Mouse (Mus musculus) ES-CJ7 (cell line): Measurements from ENCODE around the gene Tnrc6c.

Experiments used
- DNase-seq: peaks from one replicate; pipeline ENCODE4 v3.0.0; 2011; ENCODE audit warnings: low read depth, low spot score

Gene Tnrc6c

DNA sequence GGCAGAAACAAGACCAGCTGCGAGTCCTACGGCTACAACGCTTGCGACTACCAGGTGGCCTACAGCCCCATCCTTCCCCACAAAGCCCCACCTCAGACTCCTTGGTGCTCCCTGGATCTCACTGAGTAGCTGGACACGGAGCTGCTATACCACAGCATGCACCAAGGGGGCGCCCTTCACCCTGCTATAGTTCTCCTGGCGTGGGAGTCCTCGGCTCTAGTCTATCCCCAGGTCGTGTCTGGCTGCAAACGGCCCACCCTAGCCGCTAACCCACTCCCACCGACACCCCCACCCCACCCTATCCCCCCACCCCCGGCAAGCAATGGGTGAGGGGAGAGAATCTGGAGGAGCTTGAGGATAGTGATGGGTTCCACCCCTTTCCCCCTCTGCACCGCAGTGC lies 136.2 kb downstream of the Tnrc6c start:
- DNase-seq, result peak; percentile 79

DNA sequence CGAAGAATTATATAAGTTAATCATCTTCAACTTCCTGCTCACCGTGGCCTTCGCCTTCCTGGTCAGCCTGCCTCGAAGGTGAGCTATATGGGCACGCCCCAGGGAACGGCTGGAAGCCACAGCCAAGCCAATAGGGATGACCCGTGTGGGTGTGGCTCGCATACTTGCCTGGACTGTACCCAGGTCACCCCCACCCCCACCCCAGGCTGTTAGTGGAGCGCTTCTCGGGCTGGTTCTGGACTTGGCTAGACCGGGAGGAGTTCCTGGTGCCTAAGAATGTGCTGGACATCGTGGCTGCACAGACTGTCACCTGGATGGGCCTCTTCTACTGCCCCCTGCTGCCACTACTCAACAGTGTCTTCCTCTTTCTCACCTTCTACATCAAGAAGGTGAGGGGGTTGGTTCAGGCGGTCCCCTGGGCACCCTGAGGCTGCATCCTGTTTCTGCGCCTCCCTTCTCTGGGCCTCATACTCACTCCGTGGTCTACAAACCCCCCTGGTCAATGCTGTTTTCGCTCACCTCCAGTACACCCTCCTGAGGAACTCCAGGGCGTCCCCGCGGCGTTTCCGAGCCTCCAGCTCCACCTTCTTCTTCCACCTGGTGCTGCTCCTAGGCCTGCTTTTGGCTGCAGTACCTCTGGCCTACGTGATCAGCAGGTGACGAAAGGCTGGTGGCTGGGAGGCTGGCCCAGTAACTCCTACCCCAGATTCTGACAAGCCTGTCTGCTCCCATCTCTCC lies 136.8 kb downstream of the Tnrc6c start:
- DNase-seq, result peak; percentile 73

DNA sequence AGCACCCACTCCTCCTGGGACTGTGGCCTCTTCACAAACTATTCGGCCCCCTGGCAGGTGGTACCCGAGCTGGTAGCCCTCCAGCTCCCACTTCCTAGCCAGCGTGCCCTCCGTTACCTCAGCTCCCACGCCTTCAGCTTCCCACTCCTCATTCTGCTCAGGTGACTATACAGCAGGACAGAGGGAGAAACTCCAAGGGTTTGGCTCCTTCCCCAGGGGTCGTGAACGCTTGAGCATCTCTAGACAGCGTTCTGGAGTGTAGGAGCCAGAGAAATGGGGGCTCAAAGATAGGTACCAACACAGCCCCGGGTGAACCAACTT lies 137.3 kb downstream of the Tnrc6c start:
- no peak for DNase-seq

DNA sequence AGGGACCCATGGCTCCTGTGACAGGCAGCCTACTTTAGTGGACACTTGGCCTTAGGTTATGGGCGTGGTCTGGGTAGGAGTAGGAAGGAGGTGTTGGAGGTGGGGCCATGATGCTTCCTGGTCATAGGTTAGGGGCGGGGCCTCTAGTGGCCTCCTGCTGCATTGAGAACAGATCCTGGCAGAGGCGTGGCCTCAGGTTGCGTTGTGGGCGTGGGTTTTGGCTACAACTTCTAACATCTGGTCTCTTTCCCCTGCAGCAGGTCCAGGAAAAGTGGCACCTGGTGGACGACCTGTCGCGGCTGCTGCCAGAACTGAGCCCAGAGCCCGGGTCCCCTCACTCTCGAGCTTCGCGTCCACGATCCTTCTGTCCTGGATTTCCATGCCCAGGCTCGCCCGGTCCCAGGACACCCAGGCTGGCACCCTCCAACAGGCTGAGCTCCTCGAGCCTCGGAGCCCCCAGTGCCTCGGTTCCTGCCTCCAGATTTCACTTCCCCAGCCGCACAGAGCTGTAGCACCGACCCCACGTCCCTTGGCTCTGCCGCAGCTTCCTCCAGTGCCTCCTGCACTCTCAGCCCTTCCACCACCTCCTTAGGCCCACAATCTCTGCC lies 138.3 kb downstream of the Tnrc6c start:
- DNase-seq, result peak; percentile 94

DNA sequence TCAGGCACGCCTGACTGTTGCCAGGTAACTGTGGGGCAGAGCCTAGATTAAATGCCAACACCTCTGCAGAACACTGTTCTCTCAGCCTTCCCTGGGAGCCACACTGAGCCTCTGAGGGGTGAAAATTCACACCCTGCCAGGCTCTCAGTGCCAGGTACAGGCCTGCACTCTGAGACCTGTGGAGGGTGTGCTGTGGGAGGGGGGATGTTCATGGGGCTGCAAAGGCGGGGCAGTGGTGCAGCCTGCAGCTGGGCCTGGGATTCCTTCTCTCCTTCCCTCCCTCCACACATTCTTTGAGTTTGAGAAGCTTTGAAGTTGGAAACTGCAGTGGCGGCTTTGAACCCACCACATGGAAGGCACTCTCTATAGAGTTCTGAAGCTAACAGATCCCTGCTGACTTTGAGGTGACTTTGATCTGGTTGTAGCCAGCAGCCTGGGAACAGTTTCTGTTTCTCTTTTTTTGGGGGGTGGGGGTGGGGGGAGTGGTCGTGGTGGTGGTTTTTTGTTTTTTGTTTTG lies 140.0 kb downstream of the Tnrc6c start:
- no peak for DNase-seq

DNA sequence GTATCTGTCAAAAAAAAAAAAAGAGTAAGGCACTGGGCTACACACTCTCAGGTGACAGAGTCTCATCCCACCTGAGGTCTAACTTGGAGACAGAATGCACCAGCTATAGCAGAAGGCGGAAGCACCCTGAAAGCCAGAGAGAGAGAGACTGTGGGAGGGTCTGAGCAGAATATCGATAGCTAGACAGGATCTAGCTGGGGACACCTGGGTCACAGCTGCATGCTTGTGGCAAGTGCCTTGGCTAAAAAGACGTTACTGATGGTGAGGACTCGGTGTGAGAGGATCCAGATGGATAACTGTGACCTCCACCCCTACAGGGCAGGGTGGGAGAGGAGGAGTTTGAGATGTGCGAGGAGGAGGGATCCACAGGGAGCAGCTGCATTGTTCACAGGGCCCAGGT lies 142.9 kb downstream of the Tnrc6c start:
- no peak for DNase-seq

DNA sequence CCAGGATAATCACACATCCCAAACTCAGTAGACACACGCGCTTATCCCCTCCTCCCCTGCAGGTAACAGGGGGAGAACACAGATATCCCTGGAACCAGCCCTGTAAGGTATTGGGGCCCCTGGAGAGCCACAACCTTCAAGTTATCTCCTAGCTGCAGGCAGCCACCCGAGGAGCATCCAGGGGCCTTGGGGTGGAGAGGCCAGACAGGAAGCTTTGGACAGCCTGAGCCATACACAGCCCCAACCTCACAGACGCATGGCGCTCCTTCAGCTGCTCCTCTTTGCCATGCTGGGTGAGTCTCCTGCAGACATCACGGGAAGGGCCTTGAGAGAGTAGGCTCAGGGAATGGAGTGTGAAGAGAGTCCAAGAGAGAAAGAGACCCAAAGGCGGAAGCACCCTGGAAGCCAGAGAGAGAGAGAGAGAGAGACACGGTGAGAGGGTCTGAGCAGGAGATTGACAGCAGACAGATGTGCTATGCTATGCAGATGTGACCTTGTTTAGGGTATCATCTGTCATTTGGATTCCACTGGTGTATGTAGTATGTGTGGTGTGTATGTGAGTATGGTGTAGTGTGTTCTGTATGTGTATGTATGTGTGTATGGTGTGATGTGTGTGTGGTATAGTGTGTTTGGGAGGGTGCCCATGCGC lies 143.5 kb downstream of the Tnrc6c start, which contains the start of gene 6030468B19Rik:
Gene 6030468B19Rik, plus strand, starts transcription at position 150 of the 649 bp plus-strand sequence.
- DNase-seq, result no peak

DNA sequence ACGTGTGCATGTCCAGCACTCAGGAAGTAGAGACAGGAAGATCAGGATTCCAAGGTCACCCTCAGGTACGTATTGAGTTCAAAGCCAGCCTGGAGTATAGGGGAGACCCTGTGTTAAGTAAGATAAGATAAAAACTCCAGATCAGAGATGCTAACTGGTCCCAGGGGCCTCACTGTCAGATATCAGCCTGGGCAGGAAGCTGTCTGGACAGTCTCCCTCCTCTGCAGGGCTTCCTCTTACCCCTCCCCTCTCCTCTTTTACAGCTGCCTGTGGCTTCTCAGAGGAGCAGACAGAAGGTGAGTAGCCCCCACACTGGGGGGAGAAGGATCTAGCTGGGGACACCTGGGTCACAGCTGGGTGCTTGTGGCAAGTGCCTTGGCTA lies 144.1 kb downstream of the Tnrc6c start:
- no peak for DNase-seq

DNA sequence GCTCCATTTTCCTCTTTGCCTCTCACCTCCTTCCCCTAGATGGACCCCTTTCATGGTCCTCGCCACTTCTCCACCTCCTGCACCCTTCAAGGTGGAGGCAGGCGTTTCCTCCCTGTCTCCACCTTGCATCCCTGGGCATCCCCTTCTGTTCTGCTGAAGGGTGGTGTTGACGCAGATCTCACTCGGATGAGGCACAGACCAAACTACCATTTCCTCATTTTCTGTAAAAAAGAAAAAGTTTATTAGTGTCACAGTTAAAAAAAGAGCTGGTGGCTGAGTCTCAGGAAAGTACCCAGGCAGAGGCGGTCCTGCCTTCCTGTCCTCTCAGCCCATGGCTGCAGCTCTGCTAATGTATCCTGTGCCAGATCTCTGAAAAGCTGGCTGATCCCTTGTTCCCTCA lies 145.1 kb downstream of the Tnrc6c start:
- no peak for DNase-seq

DNA sequence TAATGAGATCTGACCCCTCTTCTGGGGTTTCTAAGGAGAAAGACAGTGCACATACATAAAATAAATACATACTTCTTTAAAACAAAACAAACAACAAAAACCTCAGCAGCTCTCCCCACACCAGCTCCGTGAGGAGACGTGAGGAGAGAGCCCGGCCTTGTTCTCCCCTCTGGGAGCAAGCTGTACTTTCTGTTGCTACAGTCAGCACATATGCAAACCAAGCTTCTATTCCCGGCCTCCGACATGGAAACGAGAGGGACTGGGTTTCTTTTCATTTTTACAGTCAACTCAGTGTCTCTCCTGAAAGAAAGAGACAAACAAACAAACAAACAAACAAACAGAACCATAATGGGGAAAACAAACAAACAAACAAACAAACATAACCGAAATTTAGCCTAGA lies 145.9 kb downstream of the Tnrc6c start:
- DNase-seq, result no peak

DNA sequence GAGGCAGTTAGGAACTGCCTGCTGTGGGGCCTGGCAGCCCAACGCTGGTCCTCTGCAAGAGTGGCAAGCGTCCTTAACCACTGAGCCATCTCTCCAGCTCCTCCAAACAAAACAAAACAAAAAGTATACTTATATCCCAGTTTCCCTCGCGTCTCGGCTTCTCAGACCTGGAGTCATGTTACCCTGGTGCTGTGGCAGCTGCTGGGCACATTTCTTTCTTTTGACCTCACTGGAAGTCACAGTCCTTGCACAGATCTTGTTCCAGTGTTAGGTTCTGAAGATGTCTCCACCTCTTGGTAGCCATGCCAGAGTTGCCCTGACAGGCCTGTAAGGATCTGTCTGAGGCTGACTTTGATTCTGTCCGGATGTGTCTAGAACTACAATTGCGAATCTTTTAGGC lies 147.6 kb downstream of the Tnrc6c start:
- DNase-seq, result no peak

DNA sequence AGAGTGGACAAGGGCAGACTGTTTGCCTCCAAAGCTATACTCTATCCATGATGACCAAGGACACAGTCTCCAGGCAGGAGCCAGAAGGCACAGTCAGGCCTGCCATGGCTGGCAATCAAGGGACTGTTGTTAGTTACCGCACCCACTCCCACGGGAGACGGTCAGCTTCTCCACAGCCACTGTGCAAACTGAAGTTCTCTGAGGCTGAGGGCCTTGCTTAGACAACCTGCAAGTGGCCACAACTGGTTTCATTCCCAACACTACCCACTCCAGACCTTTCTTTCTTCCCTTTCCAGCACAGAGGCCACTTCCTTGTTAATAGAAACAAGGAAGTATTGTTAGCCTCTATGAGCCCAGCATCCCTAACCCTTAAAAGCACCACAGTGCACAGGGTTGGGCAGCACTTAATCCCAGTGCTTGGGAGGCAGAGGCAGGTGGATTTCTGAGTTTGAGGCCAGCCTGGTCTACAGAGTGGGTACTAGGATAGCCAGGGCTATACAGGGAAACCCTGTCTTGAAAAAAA lies 149.1 kb downstream of the Tnrc6c start:
- no peak for DNase-seq

DNA sequence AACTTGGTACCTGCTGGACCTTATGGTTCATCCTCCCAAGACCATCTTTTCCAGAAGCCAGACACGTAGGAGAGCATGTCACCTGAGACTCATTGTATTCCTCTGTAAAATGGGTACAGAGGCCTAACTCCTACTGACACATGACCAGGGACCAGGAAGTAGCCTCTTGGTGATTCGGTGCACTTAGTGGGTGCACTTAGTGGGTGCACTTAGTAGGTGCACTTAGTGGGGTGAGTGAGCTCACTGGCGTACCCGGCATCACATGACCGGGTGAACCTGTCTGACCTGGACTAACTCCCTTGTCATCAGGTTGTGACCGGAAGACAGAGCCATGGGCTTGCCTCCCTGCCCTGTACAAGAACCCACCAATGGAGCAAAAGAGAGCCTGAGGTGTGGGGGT lies 152.7 kb downstream of the Tnrc6c start:
- DNase-seq, result no peak

DNA sequence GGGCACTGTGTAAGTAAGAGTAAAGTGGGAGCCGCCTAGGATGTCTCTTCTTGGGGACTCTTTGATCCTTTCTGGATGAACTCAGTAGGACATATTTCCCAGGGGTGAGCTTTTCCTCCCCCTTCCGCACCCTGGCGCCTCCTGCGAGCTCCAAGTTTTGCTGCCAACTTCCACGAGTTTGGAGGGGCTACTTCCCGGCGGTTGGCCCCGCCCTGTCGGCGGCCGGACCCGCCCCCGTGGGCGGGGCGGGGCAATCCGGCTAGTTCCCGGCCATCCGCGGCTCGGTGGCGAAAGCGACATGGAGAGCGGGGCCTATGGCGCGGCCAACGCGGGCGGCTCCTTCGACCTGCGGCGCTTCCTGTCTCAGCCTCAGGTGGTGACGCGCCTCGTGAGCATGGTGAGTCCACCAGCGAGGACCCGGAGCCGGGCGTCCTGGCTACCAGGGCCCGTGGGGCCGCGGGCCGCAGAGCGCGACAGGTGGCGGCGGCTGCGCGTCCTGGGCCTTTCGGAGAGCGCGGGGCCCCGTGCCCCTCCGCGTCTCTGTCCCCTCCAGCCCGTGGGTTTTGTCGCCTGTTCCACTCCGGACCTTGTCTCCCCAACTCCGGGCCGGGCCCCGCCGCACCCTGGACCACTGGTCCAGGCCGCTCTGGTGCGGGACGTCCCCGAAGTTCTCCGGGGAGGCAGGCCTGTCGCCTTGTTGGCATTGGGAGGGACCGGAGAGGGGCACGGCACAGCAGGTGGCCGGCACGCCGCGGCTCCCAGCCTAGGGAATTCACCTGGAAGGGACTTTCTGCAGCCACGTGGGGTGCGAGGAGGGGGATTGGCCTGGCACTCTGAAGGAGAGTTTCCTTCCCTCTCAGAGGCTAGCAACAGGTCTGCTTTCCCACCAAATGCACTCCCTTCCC lies 155.6 kb downstream of the Tnrc6c start, which contains the start of the genes Gm20708 and Syngr2:
Gene Gm20708, plus strand, starts transcription at position 262 of the 905 bp plus-strand sequence.
Gene Syngr2, plus strand, starts transcription at position 262 of the 905 bp plus-strand sequence.
- peak; percentile 49 for DNase-seq

DNA sequence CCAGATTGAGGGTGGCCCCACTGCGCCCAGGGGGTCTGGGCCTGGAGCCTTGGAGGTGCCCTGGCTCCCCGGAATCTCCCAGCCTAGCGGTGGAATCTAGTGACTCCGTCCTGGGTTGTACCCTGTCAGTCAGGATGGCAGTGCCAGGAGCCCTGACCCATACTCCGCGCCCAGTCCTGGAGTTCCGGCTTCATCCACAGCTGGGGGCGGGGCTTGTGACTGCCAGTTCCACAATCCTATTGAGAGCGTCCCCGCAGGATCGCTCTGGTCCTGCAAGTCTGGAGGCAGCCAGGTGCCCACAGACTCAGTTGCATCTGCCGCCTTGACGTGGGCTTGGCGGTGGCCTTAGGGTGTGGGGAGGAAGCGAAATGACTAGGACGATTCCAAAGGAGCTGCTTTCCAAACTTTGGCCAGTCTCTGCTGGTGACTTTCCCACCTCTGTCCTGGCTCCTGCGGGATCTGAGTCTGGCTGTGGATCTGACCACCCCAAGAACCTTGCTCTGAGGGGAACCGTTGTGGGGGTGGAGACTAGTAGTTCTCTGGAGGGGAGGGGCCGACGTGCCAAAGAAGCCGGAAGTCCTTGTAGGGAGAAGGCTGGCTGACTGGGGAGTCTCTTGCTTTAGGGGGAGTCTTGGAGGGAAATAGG lies 156.4 kb downstream of the Tnrc6c start:
- peak; percentile 91 for DNase-seq
